Mouse (Mus musculus): Measurements from ENCODE around the gene Crybg1. TPM values are rescaled to one million over a fixed set of nuclear protein-coding genes. Genes with fewer than 3 reads are reported as not detected.

The Crybg1 gene
- polyA plus RNA-seq, 1 experiment from 2014 or later = 0.83 TPM

Other genes starting within 250 kb of the Crybg1 start
- gene Qrsl1, start 247.1 kb downstream of the Crybg1 start, polyA plus RNA-seq (2016; fragmentation: Nextera tagmentation; extraction: Ambion mirVana) = 28.1 and 30.5 TPM in 2 replicates
- 19.5 and 21.1 TPM in 2 replicates for gene Rtn4ip1, start 247.0 kb downstream of the Crybg1 start, polyA plus RNA-seq (2016; fragmentation: Nextera tagmentation; extraction: Ambion mirVana)
- gene Atg5, start 119.5 kb upstream of the Crybg1 start, polyA plus RNA-seq (2016; fragmentation: Nextera tagmentation; extraction: Ambion mirVana) = 53.2 and 57.9 TPM in 2 replicates

All from embryonic facial prominence, embryonic 10.5 days (tissue).